Mouse (Mus musculus) heart, adult 8-10 months (tissue): ENCODE results near the gene Pcgf5. TPM values are rescaled to one million over a fixed set of nuclear protein-coding genes. Genes with fewer than 3 reads are reported as not detected.

Experiments used
- DNase-seq: peaks from one replicate; pipeline ENCODE4 v3.0.0; 2022; ENCODE audit warnings: low spot score
- total RNA-seq, 4 experiments: library from RNA; stranded (reverse); gene quantifications; 2 replicates each; pipeline ENCODE4 v1.2.4; 2022

Gene Pcgf5
- 10 to 100 TPM; 65.8 to 88.1 (median 78.6) TPM for total RNA-seq

DNA sequence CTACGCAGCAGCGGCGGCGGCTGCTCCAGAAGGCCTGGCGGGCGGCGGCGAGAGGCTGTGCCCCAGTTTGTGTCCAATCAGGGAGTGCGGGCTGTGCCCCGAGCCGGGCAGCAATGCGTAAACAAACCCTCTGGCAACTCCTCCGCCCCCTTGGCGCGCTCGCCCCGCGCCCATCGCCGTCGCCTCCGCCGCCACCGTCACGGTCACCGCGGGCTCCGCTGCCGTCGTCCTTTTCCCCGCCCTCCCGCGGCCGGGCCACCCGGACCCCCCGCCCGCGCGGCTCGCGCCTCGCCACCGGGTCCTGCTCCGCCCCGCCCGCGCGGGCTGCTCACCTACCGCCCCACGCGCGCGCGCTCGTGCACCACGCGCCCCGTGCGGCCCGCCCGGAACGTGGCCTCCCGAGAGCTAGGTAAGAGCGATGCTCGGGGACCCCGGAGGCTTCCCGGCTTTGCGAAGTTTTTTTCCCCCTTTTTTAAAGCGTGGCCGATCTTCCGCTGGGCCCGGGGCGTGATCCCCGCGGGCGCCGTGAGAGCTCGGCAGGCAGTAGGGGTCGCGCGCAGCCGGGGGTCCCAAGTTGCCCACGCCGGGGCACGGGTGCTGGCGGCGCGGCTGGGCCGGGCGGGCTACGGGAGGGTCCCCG, at the start of gene Pcgf5:
Gene Pcgf5, plus strand, starts transcription at position 149 of the 640 bp plus-strand sequence.
- peak; percentile 60 for DNase-seq

DNA sequence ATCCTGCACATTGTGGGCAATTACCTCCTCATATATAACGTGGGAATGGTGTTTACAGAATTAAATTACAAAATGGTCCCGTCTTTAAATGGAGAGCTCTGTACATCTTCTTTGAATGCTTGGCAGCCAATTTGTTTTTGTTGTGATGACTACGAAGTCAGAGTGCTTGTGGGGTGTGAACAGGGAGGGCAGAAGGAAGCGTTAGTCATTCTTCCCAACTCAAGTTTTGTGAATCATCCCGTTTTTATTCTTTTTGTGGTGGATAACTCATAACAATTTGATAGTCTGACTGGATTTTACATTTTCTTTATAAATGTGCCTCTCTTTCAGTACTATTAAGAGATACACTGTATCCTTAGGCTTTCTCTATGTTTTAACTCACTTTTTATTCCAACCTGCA, 42.6 kb upstream of the Pcgf5 start:
- DNase-seq = no peak

GRCm38 (mm10) chr19:36314010-36314409, 34.1 kb upstream of the Pcgf5 start:
- DNase-seq = no peak

GRCm38 (mm10) chr19:36319735-36320134, 28.4 kb upstream of the Pcgf5 start:
- no peak for DNase-seq

- no peak for DNase-seq
Measured at GRCm38 (mm10) chr19:36321066-36321465, 27.0 kb upstream of the Pcgf5 start.

DNA sequence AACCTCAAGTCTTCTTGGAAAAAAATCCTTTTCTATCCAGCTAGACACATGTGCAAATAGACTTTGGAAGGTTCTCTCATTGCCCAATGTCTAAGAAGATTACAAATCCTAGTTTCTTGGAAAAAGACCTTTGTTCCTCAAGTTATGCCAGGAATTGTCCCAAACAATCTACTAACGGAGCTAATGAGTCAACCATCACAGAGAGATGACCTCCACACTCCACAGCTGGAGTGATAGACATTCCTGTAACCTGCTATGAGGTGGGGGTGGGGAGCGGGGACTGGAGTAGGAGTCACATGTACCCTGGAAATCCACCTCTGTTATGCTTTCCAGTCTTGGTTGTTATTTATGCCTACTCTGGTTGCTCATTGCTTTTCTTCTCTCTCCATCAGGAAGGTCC, 24.8 kb upstream of the Pcgf5 start:
- DNase-seq = no peak

DNA sequence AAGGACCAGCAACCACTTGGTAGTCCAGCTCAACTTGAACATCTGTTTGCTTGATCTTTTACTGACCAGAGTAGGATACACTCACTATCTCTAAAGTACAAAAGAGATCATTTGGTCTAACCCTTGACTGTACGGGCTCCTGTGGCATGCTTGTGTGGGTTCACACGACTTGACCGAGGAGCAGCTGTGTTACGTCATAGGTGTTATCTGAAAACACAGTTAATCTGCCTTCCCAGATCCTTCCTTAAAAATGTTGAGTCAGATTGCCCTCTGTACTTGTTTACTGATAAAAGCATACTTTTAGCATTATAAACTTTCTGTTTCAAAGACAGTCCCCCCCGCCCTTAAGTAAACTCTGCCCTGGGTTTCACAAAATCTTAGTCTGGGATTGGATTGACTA, 19.4 kb upstream of the Pcgf5 start:
- DNase-seq = no peak

DNA sequence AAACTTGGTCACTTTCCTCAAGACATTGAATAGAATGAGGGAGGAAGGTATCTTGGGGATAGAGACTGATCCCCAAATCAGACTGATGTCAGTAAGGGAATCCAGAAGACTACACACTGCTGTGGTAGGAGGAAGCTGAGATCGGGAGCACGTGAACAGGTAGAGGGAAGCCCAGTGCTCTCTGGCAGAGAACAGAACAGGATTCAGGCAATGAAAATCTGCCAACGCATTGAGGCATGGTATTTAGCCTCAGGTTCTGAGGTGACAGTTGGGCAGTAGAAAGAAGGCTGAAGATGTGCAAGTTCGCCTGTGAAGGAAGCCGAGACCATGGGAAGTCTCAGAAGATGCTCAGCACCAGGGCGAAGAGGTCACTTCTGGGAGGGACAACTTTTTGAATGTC, 733 bp upstream of the Pcgf5 start:
- DNase-seq = no peak

GRCm38 (mm10) chr19:36347831-36348160, 313 bp upstream of the Pcgf5 start:
- no peak for DNase-seq

DNA sequence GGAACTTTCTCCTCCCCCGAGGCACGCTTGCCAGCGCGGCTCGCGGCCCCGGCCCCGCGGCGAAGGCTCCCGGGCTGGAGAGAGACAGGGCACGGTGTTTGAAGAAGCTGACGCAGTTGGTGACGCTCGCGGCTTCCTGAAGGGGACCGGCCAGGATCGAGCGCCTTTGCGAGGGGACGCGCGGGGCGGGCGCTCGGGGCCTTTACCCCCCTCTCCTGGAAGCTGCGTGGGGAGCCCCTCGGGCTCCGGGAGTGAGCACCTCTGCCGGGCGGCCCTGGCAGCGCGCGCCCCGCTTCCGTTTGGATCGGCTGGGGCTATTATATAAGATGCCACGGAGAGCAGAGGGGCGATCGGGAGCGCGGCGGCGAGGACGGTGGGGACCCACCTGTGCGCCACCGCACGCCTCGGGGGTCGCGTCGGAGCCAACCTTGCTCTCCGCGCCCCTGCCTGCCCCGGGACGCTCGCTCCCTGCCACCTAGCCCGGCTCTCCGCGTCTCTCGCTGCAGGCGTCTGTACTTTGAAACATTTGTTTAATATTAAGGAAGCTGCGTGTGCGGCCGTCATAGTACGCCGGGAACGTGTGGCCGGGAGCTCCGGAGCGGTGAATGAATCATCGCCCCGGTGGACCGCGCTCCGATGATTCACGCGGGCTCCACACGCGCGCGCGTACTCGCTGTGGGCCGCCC, 835 bp downstream of the Pcgf5 start:
- peak; percentile 32 for DNase-seq

DNA sequence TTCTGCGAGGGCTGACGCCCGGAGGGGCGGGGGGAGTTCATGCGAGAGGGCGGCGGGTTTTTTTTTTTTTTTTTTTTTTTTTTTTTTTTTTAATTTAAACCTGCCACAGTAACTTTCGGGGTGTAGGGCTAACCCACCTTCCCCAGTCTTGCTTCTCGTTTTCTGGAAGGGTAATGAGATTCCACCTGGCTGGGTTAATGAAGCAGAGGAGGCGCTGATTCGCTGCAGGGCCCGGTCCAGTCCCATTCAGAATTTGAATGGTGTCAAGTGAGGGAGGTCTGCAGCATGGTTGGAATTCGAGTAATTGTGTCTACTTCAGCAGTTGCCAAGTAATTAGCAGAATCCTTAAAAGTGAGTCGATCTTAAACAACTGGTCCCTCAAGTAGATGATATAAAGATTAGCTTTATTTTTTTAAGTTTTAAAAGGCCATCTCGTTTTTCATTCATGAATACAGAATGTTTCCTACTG, 1.4 kb downstream of the Pcgf5 start:
- DNase-seq = no peak

DNA sequence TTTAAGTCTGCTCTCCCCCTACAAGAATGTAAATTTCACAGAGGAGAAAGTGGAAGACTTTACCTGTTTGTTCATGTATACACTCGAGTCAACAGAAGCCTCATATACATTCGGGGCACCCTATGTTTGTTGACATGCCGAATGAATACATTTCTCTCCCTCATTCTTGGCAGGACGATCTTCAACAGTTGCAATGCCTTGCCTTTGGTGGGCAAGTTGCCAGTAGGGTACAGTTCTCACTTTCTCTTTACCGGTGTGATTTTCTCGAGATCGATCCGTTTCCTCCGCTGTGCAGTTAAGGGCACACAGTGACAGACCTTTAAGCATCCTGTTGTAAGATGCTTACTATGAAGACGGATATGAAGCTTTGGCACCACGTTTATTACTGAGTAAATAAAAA, 2.1 kb downstream of the Pcgf5 start:
- no peak for DNase-seq

- DNase-seq = no peak
Measured at GRCm38 (mm10) chr19:36350870-36351269, 2.8 kb downstream of the Pcgf5 start.

DNA sequence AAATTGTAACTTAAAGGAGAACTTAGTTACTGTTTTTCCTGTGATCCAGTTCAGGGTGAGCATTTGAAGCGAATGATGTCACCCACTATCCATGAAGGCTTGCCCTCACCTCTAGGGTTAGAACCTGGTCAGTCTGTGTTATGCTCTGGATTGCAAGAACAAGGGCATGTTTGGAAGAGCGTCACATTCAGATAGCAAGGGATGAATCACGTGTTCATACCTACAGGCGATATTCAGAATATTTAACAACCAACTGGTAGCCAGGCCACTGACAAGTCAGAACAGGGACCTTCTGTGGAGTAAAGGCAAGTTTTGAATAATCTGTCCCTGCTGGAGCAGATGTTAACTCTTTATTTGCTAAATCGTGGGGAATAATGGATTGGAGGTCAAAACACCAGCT, 14.4 kb downstream of the Pcgf5 start:
- no peak for DNase-seq

GRCm38 (mm10) chr19:36364757-36365156, 16.6 kb downstream of the Pcgf5 start:
- no peak for DNase-seq

- DNase-seq = no peak
Measured at GRCm38 (mm10) chr19:36371478-36371877, 23.4 kb downstream of the Pcgf5 start.

GRCm38 (mm10) chr19:36373056-36373621, 25.0 kb downstream of the Pcgf5 start:
- DNase-seq = no peak

DNA sequence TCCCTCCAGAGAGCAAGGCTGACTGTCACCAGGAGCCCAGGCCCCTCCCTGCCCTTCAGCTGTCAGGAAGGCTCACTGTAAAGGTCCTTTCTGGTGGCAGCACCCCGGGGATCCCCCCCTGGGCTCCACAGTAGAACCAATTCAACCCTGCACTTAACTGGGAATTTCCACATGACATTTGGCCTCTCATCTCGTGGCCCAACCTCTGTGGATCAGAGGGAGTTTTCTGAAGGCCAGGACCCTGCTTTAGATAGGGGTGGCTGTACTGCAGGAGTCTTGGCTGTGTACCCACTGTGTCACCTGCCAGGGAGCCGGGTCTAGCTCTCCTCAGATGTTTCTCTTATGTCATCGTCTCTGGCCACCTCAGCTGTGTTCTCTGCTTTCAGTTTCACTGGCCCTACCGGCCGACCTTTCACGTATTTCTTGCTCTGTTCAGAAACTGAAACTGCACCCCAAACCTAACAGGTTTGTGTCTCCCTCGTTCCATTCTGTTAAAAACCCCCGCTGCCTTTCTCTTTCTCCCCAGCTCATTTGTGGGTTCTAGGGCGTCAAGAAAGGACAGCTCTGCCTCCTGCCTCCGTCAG, 27.2 kb downstream of the Pcgf5 start:
- peak; percentile 21 for DNase-seq

DNA sequence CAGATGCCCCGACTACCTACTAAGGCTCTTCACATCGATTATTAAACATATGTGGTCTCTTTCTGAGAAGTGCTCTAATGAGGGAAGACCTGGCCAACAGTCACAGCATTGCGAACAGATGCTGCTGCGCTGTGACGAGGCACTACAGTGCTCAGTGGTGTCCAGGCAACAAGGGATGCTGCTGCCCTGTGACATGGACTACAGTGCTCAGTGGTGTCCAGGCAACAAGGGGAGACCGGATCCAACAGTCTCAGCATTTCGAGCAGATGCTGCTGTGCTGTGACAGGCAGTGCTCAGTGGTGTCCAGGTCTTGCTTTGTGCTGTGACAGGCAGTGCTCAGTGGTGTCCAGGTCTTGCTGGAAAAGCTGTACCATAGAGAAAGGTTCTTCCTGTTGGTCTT, 29.6 kb downstream of the Pcgf5 start:
- no peak for DNase-seq

GRCm38 (mm10) chr19:36378511-36379232, 30.6 kb downstream of the Pcgf5 start:
- no peak for DNase-seq

- no peak for DNase-seq
Measured at GRCm38 (mm10) chr19:36382901-36383300, 34.8 kb downstream of the Pcgf5 start.

DNA sequence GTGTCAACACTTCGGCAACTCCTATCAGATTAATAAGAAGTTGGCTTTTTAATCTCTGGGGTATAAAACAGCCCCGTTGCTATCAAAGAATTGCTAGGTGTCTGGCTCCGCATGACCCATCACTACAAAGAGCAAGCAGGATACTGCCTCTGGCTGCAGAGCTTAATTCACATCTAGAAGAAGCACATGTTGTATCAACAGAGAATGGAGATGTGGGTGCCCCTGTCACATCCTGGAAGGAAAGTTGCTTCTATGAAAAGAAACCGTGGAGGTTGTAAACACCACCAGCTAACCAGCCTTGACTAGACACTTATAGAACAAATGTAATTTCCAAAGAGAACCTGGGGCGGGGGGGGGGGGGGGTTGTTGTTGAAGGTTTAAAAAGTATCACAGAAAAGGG, 35.9 kb downstream of the Pcgf5 start:
- no peak for DNase-seq
